Mouse (Mus musculus) cerebellum, adult 2 months (tissue): Measurements from ENCODE around the gene Timm17b. TPM values are rescaled to one million over a fixed set of nuclear protein-coding genes. Genes with fewer than 3 reads are reported as not detected.

Source experiments
- DNase-seq, 2 experiments: peaks; one replicate each; pipeline ENCODE4 v3.0.0; 2021
- H3K27ac ChIP-seq: fragments of 200-500 bp; 2 replicates; pipeline ENCODE4 v1.5.1; 2012; ENCODE audit warnings: low read length, control low read depth, inconsistent platforms; ENCODE audit not compliant: insufficient read depth
- H3K27me3 ChIP-seq: fragments of 200-500 bp; 2 replicates; pipeline ENCODE4 v1.6.1; 2012; ENCODE audit warnings: inconsistent platforms, mild to moderate bottlenecking, low read length, moderate library complexity; ENCODE audit not compliant: control insufficient read depth, insufficient read depth
- H3K4me1 ChIP-seq: fragments of 200-500 bp; 2 replicates; pipeline ENCODE4 v1.6.1; 2011; ENCODE audit warnings: low read length; ENCODE audit not compliant: control insufficient read depth, insufficient read depth
- H3K4me3 ChIP-seq: fragments of 200-500 bp; replicated peaks from 2 replicates; pipeline ENCODE3; 2011; ENCODE audit warnings: mild to moderate bottlenecking, low read depth, low read length, control low read depth; ENCODE audit not compliant: insufficient read depth
- CTCF ChIP-seq: fragments of 200-500 bp; IDR thresholded peaks from 2 replicates; pipeline ENCODE4 v1.5.1; 2011; ENCODE audit warnings: low read depth, mild to moderate bottlenecking, control low read depth, low read length, moderate library complexity, borderline replicate concordance; ENCODE audit not compliant: insufficient read depth
- POLR2A ChIP-seq: fragments of 200-500 bp; IDR thresholded peaks from 2 replicates; pipeline ENCODE4 v1.6.1; 2011; ENCODE audit warnings: low read length, control low read depth, borderline replicate concordance; ENCODE audit not compliant: insufficient read depth
- WGBS: fragments of 180-500 bp; shearing (Covaris S2); methylation state at CpG from one replicate; pipeline ENCODE4 v1.1.7; 2018; 5-methylcytosine and 5-hydroxymethylcytosine counted together
- polyA plus RNA-seq: library from polyadenylated mRNA; depleted of rRNA; stranded (reverse); fragments of >200 nt; gene quantifications from 2 replicates; pipeline ENCODE4 v1.2.3, GENCODE M21; 2012; rRNA removed

Timm17b gene
- polyA plus RNA-seq, 1 experiment, result 27.5 TPM

DNA sequence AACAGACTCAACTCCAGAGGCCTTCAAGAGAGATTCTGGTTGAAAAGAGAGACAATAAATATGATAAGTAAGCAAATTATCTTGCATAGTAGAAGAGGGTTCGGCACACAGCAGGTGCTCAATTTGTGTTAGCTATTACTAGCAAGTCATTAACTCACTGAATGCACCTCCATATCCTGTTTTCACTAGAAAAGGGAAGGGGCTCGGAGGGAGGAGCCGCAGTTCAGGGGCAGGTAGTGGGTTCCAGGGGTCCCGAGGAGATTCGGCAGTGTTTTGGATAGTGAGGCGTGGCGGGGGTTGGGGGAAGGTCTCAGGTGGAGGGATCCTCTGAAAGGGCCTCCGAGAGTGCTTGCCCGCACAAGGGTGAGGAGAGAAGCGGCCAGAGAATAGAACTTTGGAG, 28.0 kb downstream of the Timm17b start:
- Histone ChIP-seq H3K27ac (no peak overlapping the region), H3K4me3 (no peak overlapping the region), H3K4me1 (peaks cover 3% of the 10 kb centered on the region), H3K27me3 (no peaks in the 10 kb centered on the region)
- DNase-seq, result no peak
- WGBS, result 53% methylated on average over 10 of the region's 10 CpGs
- TF ChIP-seq CTCF (no peak), POLR2A (no peak)

DNA sequence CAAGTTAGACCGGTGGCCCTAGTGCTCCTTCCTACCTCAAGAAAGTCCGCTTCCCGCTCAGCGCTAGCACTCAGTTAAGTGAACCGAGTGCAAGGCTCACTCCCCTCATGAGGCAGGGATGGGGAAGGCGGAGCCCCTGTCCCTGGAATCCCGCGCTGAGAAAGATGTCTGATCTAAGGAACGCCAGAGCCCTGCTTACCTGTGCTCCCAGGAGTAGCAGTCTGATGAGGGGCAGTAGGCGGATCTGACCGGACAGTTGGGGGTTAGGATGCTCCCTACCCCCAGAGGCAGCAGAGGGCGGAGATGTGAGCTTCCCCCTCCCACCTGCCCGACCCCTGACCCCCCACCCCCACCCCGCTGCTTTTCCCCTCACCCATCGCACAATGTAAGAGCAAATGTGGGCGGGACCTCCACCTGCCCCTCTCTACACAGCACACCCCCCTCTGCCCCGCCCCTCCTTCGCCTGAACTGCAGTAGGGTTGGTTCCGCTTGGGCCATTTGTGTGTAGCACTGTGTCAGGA, 29.2 kb downstream of the Timm17b start, which contains the start of gene Eras:
Eras (minus strand) TSS at position 338 of the 521 bp plus-strand sequence.
- DNase-seq, result no peak
- H3K4me1 ChIP-seq, result no peaks in the 10 kb centered on the region
- no peak within 1 kb of the TSS for H3K4me3 ChIP-seq
- WGBS, result 32% methylated on average over 16 of the region's 19 CpGs
- H3K27me3 ChIP-seq, result no peaks in the 10 kb centered on the region
- H3K27ac ChIP-seq, result no peak within 1 kb of the TSS
- TF ChIP-seq CTCF (no peak), POLR2A (no peak)

DNA sequence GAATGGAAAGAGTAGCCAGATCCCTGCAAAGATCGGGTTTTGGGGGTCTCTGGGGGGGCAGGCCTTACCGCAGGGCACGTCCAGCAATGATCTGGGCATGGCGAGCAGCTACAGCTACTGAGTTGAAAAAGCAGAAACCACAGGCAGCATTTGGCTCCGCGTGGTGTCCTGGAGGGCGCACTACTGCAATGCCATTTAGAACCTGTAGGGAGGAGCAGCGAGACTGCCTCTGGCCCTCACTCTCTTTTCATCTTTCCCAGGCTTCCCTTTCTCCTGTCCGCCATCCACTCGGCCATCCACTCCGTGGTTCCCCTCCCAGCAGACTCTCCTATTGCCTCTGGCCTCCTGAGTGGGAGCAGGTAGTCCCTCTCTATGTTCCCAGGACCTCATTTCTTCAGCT, 37.7 kb downstream of the Timm17b start:
- H3K27me3 ChIP-seq, result no peaks in the 10 kb centered on the region
- H3K4me1 ChIP-seq, result no peaks in the 10 kb centered on the region
- 0 out of 2 replicates have a peak, but pooled peaks have one; percentile 17 for TF ChIP-seq CTCF
- no peak for TF ChIP-seq POLR2A
- no peak for DNase-seq
- WGBS, result 39% methylated on average over 10 of the region's 11 CpGs
- no peak overlapping the region for H3K4me3 ChIP-seq
- no peak overlapping the region for H3K27ac ChIP-seq

DNA sequence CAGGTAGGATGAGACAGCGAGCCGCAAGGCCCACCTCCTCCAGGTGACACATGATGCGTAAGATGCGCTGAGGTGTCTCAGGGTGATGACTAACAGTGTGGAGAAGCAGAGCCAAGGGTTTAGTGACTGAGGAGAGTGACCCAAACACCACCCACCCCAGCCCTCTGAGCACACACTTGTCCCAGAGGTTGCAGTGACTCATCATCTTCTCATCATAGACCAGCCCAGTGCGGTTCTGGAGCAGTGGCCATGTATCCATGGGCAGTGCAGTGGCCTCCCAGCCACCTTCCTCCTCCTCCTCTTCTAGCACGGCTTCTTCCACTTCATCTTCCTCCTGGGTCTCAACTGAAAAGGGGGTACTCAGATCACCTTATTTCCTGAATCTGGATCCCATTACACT, 38.5 kb downstream of the Timm17b start:
- no peak for DNase-seq
- TF ChIP-seq CTCF, result no peak
- TF ChIP-seq POLR2A, result no peak
- 95% methylated on average over 6 of the region's 6 CpGs for WGBS
- Histone ChIP-seq H3K4me1 (no peaks in the 10 kb centered on the region), H3K4me3 (no peak overlapping the region), H3K27me3 (no peaks in the 10 kb centered on the region), H3K27ac (no peak overlapping the region)

DNA sequence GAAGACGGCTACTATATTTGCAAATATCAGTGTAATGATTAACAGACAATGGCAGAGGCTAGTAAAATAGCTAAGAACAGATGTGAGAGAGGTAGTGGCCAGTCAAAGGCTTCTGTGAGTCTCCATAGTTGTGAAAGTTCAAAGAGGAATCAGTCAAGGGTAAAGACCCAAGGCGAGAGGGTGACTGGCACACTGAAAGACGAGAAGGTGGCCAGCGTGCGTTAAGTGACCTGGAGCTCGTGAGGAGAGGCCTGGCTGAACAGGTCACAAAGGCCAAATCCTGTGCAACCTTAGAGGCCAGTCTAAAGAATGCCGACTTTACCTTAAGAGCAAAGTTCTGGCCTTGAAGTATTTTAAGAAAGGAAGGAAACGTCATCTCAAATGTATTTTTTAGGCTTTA, 46.5 kb downstream of the Timm17b start:
- no peaks in the 10 kb centered on the region for H3K4me1 ChIP-seq
- WGBS, result 71% methylated on average over 8 of the region's 8 CpGs
- H3K4me3 ChIP-seq, result no peak overlapping the region
- no peak overlapping the region for H3K27ac ChIP-seq
- H3K27me3 ChIP-seq, result no peaks in the 10 kb centered on the region
- DNase-seq, result no peak
- TF ChIP-seq CTCF, result no peak
- TF ChIP-seq POLR2A, result no peak

DNA sequence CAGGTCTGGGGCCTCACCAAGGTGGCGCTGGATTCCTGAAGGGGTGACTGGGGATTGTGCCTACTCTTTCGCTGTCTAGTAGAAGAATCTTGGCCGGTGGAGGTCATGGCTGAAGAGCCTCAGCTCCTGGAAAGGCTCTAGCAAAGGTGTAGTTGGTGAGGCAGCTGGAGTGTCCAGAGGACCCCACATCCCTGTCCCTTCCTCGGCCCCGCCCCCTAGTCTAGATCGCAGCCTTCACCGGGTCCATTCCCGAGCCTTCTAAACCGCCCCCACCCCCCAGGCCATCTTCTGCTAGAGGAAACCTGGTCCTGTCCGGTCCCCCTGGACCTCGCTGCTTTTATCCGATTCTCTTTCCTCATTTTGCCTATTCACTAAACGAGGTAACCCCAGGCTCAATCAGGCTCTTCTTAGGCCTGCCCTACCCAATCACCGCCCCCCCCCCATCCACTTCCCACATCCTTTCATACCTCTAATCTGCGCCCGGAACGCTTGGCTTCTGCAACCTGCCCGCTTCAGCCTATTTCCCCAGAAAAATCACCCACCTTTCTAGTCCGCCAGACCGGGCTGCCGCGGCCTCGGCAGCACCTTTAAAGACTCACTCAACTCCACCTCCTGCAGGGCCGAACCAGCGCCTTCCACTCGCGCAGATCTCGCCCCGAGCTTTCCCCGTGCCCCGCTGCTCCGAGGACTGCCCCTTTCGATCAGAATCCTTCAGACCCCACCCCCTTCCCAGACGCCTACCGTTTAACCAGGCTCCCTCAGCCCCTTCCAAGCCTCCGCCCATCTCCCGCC, 48.1 kb downstream of the Timm17b start, which contains the start of gene Hdac6:
Hdac6 (minus strand) TSS at position 782 of the 792 bp plus-strand sequence.
- Histone ChIP-seq H3K27me3 (no peaks in the 10 kb centered on the region), H3K4me1 (no peaks in the 10 kb centered on the region), H3K27ac (peak within 1 kb of the TSS; percentile 65; the same call in 1 of the 2 replicates), H3K4me3 (peak within 1 kb of the TSS; percentile 94)
- 8% methylated on average over 36 of the region's 37 CpGs for WGBS
- DNase-seq, result peak; percentile 12 to 26
- TF ChIP-seq POLR2A, result 0 out of 2 replicates have a peak, but pooled peaks have one; percentile 23
- no peak for TF ChIP-seq CTCF

DNA sequence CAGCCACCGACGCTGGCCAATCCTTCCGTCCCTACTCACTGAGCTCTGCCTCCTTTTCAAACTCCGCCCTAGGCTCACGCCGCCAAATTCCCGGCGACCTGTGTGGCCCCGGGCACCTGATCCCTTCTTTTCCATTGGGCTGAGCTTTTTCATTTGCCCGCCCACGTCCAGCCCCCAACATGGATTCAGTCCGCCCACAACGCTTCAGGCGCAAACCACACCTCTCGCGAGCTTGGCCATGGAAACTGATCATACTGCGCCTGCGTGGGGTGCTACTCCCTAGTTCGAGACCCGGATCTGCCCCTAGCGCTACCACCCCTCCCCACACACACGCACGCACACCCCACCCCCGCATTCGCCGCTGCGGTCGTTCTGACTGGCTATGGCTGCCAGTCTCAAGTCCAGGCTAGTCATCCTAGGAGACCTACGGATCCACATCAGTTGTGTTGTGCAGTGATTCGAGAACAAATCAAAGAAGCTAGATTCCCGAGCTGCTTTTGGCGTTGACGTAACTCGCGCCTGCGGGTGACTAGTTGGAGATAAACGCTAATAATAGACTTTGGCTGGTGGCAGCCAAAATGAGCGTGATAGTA, 48.8 kb downstream of the Timm17b start:
- H3K4me1 ChIP-seq, result no peaks in the 10 kb centered on the region
- peak overlapping the region; percentile 65; the same call in 1 of the 2 replicates for H3K27ac ChIP-seq
- TF ChIP-seq CTCF (no peak), POLR2A (peak; percentile 32; the same call in 1 of the 2 replicates)
- peak overlapping the region; percentile 94 for H3K4me3 ChIP-seq
- H3K27me3 ChIP-seq, result no peaks in the 10 kb centered on the region
- 7% methylated on average over 38 of the region's 38 CpGs for WGBS
- peak; percentile 91 to 95 for DNase-seq

DNA sequence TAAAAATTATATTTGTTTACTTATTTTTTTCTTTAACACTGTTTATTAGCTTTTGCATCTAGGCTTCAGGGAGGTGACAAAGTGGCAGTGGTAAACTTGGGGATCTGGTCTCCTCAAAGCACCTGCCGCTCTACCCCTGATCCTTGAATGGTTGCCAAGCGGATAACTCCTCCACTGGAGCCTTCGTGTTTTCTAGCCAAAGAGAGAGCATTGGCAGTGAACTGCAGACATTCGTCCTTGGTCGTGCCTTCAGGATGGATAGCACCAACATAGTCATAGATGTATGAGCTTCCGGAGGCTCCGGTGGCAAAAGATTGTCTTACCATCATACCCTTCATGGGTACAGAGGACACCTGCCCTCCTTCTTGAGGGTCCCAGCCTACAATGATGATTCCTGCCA, 50.9 kb downstream of the Timm17b start:
- no peak for TF ChIP-seq POLR2A
- no peak for TF ChIP-seq CTCF
- WGBS, result 73% methylated on average over 7 of the region's 7 CpGs

More for the DNA sequence above, 50.9 kb downstream of the Timm17b start:
- Histone ChIP-seq H3K4me3 (no peak overlapping the region), H3K4me1 (no peaks in the 10 kb centered on the region), H3K27ac (no peak overlapping the region), H3K27me3 (no peaks in the 10 kb centered on the region)
- DNase-seq, result no peak

Other genes starting within 250 kb of the Timm17b start
- gene Prickle3, start 242.1 kb upstream of the Timm17b start, polyA plus RNA-seq, result 1.7 and 2.1 TPM in 2 replicates
- gene Plp2, start 228.0 kb upstream of the Timm17b start, polyA plus RNA-seq, result 5.2 and 6.5 TPM in 2 replicates
- gene Magix, start 218.1 kb upstream of the Timm17b start, polyA plus RNA-seq, result 2.2 and 2.6 TPM in 2 replicates
- gene Gpkow, start 202.2 kb upstream of the Timm17b start, polyA plus RNA-seq, result 30.5 and 33.1 TPM in 2 replicates
- 81.8 and 82.7 TPM in 2 replicates for gene Wdr45, start 185.0 kb upstream of the Timm17b start, polyA plus RNA-seq
- 0.54 TPM in 1 of 2 replicates, not detected in the other for gene Gm45208, start 177.1 kb upstream of the Timm17b start, polyA plus RNA-seq
- 166 and 179 TPM in 2 replicates for gene Praf2, start 170.9 kb upstream of the Timm17b start, polyA plus RNA-seq
- gene Ccdc120, start 148.5 kb upstream of the Timm17b start, polyA plus RNA-seq, result 68.3 and 82.6 TPM in 2 replicates
- gene Tfe3, start 136.8 kb upstream of the Timm17b start, polyA plus RNA-seq, result 24.4 and 24.5 TPM in 2 replicates
- gene Gripap1, start 109.6 kb upstream of the Timm17b start, polyA plus RNA-seq, result 110 TPM in 2 replicates
- 5.9 and 7.6 TPM in 2 replicates for gene Kcnd1, start 77.1 kb upstream of the Timm17b start, polyA plus RNA-seq
- 49.4 and 52.5 TPM in 2 replicates for gene Otud5, start 58.0 kb upstream of the Timm17b start, polyA plus RNA-seq
- gene Pim2, start 21.1 kb upstream of the Timm17b start, polyA plus RNA-seq, result 47.9 and 50.5 TPM in 2 replicates
- gene Slc35a2, start 15.3 kb upstream of the Timm17b start, polyA plus RNA-seq, result 40.6 and 46.8 TPM in 2 replicates
- 165 and 174 TPM in 2 replicates for gene Pqbp1, start 88 bp upstream of the Timm17b start, polyA plus RNA-seq
- not detected in 2 replicates for gene Gm10491, start 8.5 kb downstream of the Timm17b start, polyA plus RNA-seq
- gene Gm10490, start 10.2 kb downstream of the Timm17b start, polyA plus RNA-seq, result not detected in 2 replicates
- 395 and 461 TPM in 2 replicates for gene Pcsk1n, start 20.5 kb downstream of the Timm17b start, polyA plus RNA-seq
- gene Eras, start 29.2 kb downstream of the Timm17b start, polyA plus RNA-seq, result not detected in 2 replicates
- 66.2 and 71.0 TPM in 2 replicates for gene Hdac6, start 48.5 kb downstream of the Timm17b start, polyA plus RNA-seq
- not detected in 2 replicates for gene Gata1, start 78.7 kb downstream of the Timm17b start, polyA plus RNA-seq
- 0.90 and 1.3 TPM in 2 replicates for gene Glod5, start 119.1 kb downstream of the Timm17b start, polyA plus RNA-seq
- 22.3 and 22.7 TPM in 2 replicates for gene Suv39h1, start 175.4 kb downstream of the Timm17b start, polyA plus RNA-seq
- gene Was, start 191.1 kb downstream of the Timm17b start, polyA plus RNA-seq, result 0.44 and 0.67 TPM in 2 replicates
- gene Wdr13, start 233.5 kb downstream of the Timm17b start, polyA plus RNA-seq, result 131 and 141 TPM in 2 replicates
- gene Rbm3, start 246.5 kb downstream of the Timm17b start, polyA plus RNA-seq, result 276 and 291 TPM in 2 replicates